In genomic region chr15:86295722-86296288, GRCm38 (mm10) we compare ENCODE assay signal across 17 mouse cellular contexts.
A peak's percentile ranks its signal among the peaks of the same experiment; 100 is the strongest.
DNase-seq lines count a peak whose midpoint lies in the region; ATAC-seq lines count a peak whose summit lies in the region.
"Had no signal": no experiment of that assay in that cellular context is flagged by ENCODE, and none has a peak within 500 bp of the region (broad histone marks: within the 10 kb centered on the region; RNA-seq: fewer than 3 reads in every experiment).

No protein-coding gene starts in this region.

- no peak overlapping the region for H3K4me3 ChIP-seq in hindbrain, embryonic 12.5 days
- no peak overlapping the region for H3K4me3 ChIP-seq in hindbrain, embryonic 11.5 days (ENCODE audit: low read depth, low read length)
- no peak overlapping the region for H3K4me3 ChIP-seq in midbrain, embryonic 14.5 days (replicated peaks; ENCODE audit: low read depth, low read length)
- no peak overlapping the region for H3K4me3 ChIP-seq in midbrain, embryonic 11.5 days (ENCODE audit: low read depth, low read length)
- no peak overlapping the region for H3K4me3 ChIP-seq in forebrain, embryonic 16.5 days (replicated peaks; ENCODE audit: low read length)
- H3K4me3 ChIP-seq in limb, embryonic 10.5 days = no peak overlapping the region
- H3K4me3 ChIP-seq: embryonic facial prominence, embryonic 10.5 days; heart, embryonic 12.5 days had no signal

- 74% methylated on average over 4 of the region's 4 CpGs for WGBS in hindbrain, embryonic 12.5 days
- WGBS in hindbrain, embryonic 11.5 days = 81% methylated on average over 4 of the region's 4 CpGs
- 68% methylated on average over 4 of the region's 4 CpGs for WGBS in midbrain, embryonic 14.5 days
- 89% methylated on average over 4 of the region's 4 CpGs for WGBS in midbrain, embryonic 11.5 days
- 35% methylated on average over 4 of the region's 4 CpGs for WGBS in forebrain, embryonic 16.5 days
- 73% methylated on average over 4 of the region's 4 CpGs for WGBS in limb, embryonic 10.5 days

- intact Hi-C loops in heart, postnatal 10 days (cut with DNase I) = no loop called here

- ATAC-seq in hindbrain, embryonic 12.5 days (ENCODE audit: low FRiP score) = no peak
- no peak for ATAC-seq in hindbrain, embryonic 11.5 days (ENCODE audit: low FRiP score)
- ATAC-seq in midbrain, embryonic 14.5 days (ENCODE audit: low FRiP score, low TSS enrichment) = no peak
- ATAC-seq in midbrain, embryonic 11.5 days (ENCODE audit: low FRiP score) = no peak
- ATAC-seq in forebrain, embryonic 16.5 days = peak; percentile 87
- ATAC-seq: intestine, postnatal 0 days had no signal

- H3K9me3 ChIP-seq in hindbrain, embryonic 12.5 days (replicated peaks) = no peaks in the 10 kb centered on the region
- H3K9me3 ChIP-seq in hindbrain, embryonic 11.5 days (ENCODE audit: control insufficient read depth, low read length) = no peaks in the 10 kb centered on the region
- H3K9me3 ChIP-seq in midbrain, embryonic 14.5 days (ENCODE audit: control insufficient read depth, low read length) = no peaks in the 10 kb centered on the region
- no peaks in the 10 kb centered on the region for H3K9me3 ChIP-seq in midbrain, embryonic 11.5 days (ENCODE audit: control insufficient read depth, low read length)
- H3K9me3 ChIP-seq in forebrain, embryonic 16.5 days (ENCODE audit: control insufficient read depth, low read length) = no peaks in the 10 kb centered on the region
- H3K9me3 ChIP-seq in limb, embryonic 10.5 days (replicated peaks) = no peaks in the 10 kb centered on the region
- H3K9me3 ChIP-seq: embryonic facial prominence, embryonic 10.5 days; heart, embryonic 12.5 days had no signal

- H3K27me3 ChIP-seq in hindbrain, embryonic 12.5 days = no peaks in the 10 kb centered on the region
- no peaks in the 10 kb centered on the region for H3K27me3 ChIP-seq in hindbrain, embryonic 11.5 days (ENCODE audit: control insufficient read depth, insufficient read depth, low read length)
- H3K27me3 ChIP-seq in midbrain, embryonic 14.5 days (ENCODE audit: control insufficient read depth, insufficient read depth, low read length) = no peaks in the 10 kb centered on the region
- H3K27me3 ChIP-seq in midbrain, embryonic 11.5 days (ENCODE audit: control insufficient read depth, insufficient read depth, low read length) = no peaks in the 10 kb centered on the region
- H3K27me3 ChIP-seq in forebrain, embryonic 16.5 days (replicated peaks; ENCODE audit: control insufficient read depth, insufficient read depth, low read length) = no peaks in the 10 kb centered on the region
- no peaks in the 10 kb centered on the region for H3K27me3 ChIP-seq in limb, embryonic 10.5 days (ENCODE audit: low read depth, poor library complexity, severe bottlenecking)

- no peak overlapping the region for H3K9ac ChIP-seq in hindbrain, embryonic 12.5 days
- no peak overlapping the region for H3K9ac ChIP-seq in hindbrain, embryonic 11.5 days (ENCODE audit: low read depth, low read length)
- no peak overlapping the region for H3K9ac ChIP-seq in midbrain, embryonic 14.5 days (replicated peaks; ENCODE audit: low read length)
- H3K9ac ChIP-seq in midbrain, embryonic 11.5 days (ENCODE audit: low read length) = no peak overlapping the region
- no peak overlapping the region for H3K9ac ChIP-seq in forebrain, embryonic 16.5 days (replicated peaks; ENCODE audit: low read depth, low read length)
- H3K9ac ChIP-seq: heart, embryonic 12.5 days; hindbrain, embryonic 14.5 days had no signal

- no peaks in the 10 kb centered on the region for H3K36me3 ChIP-seq in hindbrain, embryonic 12.5 days
- no peaks in the 10 kb centered on the region for H3K36me3 ChIP-seq in hindbrain, embryonic 11.5 days (ENCODE audit: control insufficient read depth, insufficient read depth, low read length)
- H3K36me3 ChIP-seq in midbrain, embryonic 14.5 days (ENCODE audit: control insufficient read depth, insufficient read depth, low read length) = no peaks in the 10 kb centered on the region
- H3K36me3 ChIP-seq in midbrain, embryonic 11.5 days (ENCODE audit: control insufficient read depth, insufficient read depth, low read length) = no peaks in the 10 kb centered on the region
- H3K36me3 ChIP-seq in forebrain, embryonic 16.5 days (ENCODE audit: control insufficient read depth, insufficient read depth) = no peaks in the 10 kb centered on the region
- H3K36me3 ChIP-seq in limb, embryonic 10.5 days = no peaks in the 10 kb centered on the region
- H3K36me3 ChIP-seq: embryonic facial prominence, embryonic 10.5 days; heart, embryonic 12.5 days had no signal

- no peak overlapping the region for H3K4me2 ChIP-seq in hindbrain, embryonic 12.5 days (replicated peaks)
- H3K4me2 ChIP-seq in hindbrain, embryonic 11.5 days (replicated peaks; ENCODE audit: low read depth, low read length) = no peak overlapping the region
- no peak overlapping the region for H3K4me2 ChIP-seq in midbrain, embryonic 14.5 days (ENCODE audit: low read length)
- H3K4me2 ChIP-seq in midbrain, embryonic 11.5 days = no peak overlapping the region
- H3K4me2 ChIP-seq in forebrain, embryonic 16.5 days (ENCODE audit: low read length) = no peak overlapping the region
- H3K4me2 ChIP-seq: heart, embryonic 12.5 days; hindbrain, embryonic 14.5 days had no signal

- 0 out of 2 replicates have a peak overlapping the region, but pooled peaks have one; percentile 2 for H3K27ac ChIP-seq in hindbrain, embryonic 12.5 days
- no peak overlapping the region for H3K27ac ChIP-seq in hindbrain, embryonic 11.5 days (ENCODE audit: low read depth, low read length)
- H3K27ac ChIP-seq in midbrain, embryonic 14.5 days (replicated peaks; ENCODE audit: low read depth, low read length) = no peak overlapping the region; the same call in 1 of the 2 replicates
- H3K27ac ChIP-seq in midbrain, embryonic 11.5 days (ENCODE audit: low read depth, low read length) = no peak overlapping the region
- H3K27ac ChIP-seq in forebrain, embryonic 16.5 days (ENCODE audit: low read length) = 0 out of 2 replicates have a peak overlapping the region, but pooled peaks have one; percentile 8
- H3K27ac ChIP-seq in limb, embryonic 10.5 days = 0 out of 2 replicates have a peak overlapping the region, but pooled peaks have one; percentile 37
- H3K27ac ChIP-seq: embryonic facial prominence, embryonic 10.5 days had no signal

- peaks cover 25% of the 10 kb centered on the region for H3K4me1 ChIP-seq in hindbrain, embryonic 12.5 days
- H3K4me1 ChIP-seq in hindbrain, embryonic 11.5 days (replicated peaks; ENCODE audit: control insufficient read depth, insufficient read depth, low read length) = no peaks in the 10 kb centered on the region
- H3K4me1 ChIP-seq in midbrain, embryonic 14.5 days (ENCODE audit: control insufficient read depth, insufficient read depth, low read length) = peaks cover 20% of the 10 kb centered on the region
- peaks cover 11% of the 10 kb centered on the region for H3K4me1 ChIP-seq in midbrain, embryonic 11.5 days (ENCODE audit: control insufficient read depth, insufficient read depth, low read length)
- H3K4me1 ChIP-seq in forebrain, embryonic 16.5 days (replicated peaks; ENCODE audit: control insufficient read depth, insufficient read depth, low read length) = peaks cover 22% of the 10 kb centered on the region
- peaks cover 27% of the 10 kb centered on the region for H3K4me1 ChIP-seq in limb, embryonic 10.5 days
- H3K4me1 ChIP-seq: embryonic facial prominence, embryonic 10.5 days; heart, embryonic 12.5 days had no signal

- no peak for DNase-seq in hindbrain, embryonic 11.5 days (ENCODE audit: low spot score)
- DNase-seq in midbrain, embryonic 14.5 days = peak; percentile 32
- no peak for DNase-seq in midbrain, embryonic 11.5 days (ENCODE audit: low spot score, missing footprints)
- no peak for DNase-seq in limb, embryonic 10.5 days (ENCODE audit: low spot score)
- no peak for DNase-seq in heart, postnatal 10 days
- DNase-seq: adrenal gland, adult 2 months; adrenal gland, postnatal 25 days; cerebellum, adult 2 months; cerebellum, postnatal 10 days; gastrocnemius, postnatal 14 days; heart, postnatal 36 days had no signal

Comparison
In these comparisons a context has a peak if more than half of its experiments do, and no peak if none do; other contexts are left out.
1. H3K27ac ChIP-seq: peak in hindbrain, embryonic 12.5 days (single experiment), forebrain, embryonic 16.5 days (single experiment) and limb, embryonic 10.5 days (single experiment); none in hindbrain, embryonic 11.5 days (single experiment), midbrain, embryonic 14.5 days (single experiment) and midbrain, embryonic 11.5 days (single experiment).